Mouse (Mus musculus): ENCODE measurements around the gene Pten.

DNA sequence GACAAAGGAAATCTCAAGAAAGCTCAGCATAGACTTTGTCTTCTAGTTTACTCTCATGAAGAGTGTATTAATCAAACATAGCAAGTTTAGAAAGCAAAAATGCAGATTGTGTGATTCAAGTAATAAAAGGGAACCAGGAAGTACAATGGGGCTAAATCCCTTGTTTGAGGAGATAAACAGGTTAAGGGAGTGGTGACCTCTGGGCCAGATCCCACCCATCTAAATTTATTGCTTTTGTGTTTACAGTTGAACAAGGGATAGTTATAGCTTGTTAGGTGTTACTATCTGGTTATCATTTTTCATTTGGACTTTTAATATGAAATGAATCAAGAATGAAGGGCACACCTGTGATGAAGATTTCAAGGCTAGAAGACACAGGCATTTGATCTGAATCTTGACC is 24.4 kb upstream of the Pten start:
- no peak for TF ChIP-seq CTCF (IDR thresholded peaks at IDR 0.05; ENCODE audit: low read depth, low read length)
- TF ChIP-seq POLR2A (IDR thresholded peaks at IDR 0.05; ENCODE audit: insufficient read depth, low read length), result no peak
- TF ChIP-seq EP300 (IDR thresholded peaks at IDR 0.05; ENCODE audit: insufficient read depth, low read depth, low read length), result no peak
